Mouse (Mus musculus): Measurements from ENCODE around the gene Galnt2. TPM values are rescaled to one million over a fixed set of nuclear protein-coding genes. Genes with fewer than 3 reads are reported as not detected.
A peak's percentile ranks its signal among the peaks of the same experiment; 100 is the strongest.

Gene Galnt2
- polyA plus RNA-seq, 1 experiment from 2014 or later, result 67.2 TPM

- Histone ChIP-seq H3K27me3 (ENCODE audit: insufficient read depth, low read length) (no peaks in the 10 kb centered on the region), H3K36me3 (ENCODE audit: insufficient read depth) (no peaks in the 10 kb centered on the region), H3K4me2 (no peak overlapping the region), H3K9me3 (ENCODE audit: low read depth, low read length) (no peaks in the 10 kb centered on the region), H3K4me3 (ENCODE audit: low read depth, low read length) (no peak overlapping the region), H3K27ac (ENCODE audit: low read depth) (no peak overlapping the region), H3K4me1 (ENCODE audit: insufficient read depth) (no peaks in the 10 kb centered on the region), H3K9ac (no peak overlapping the region)
- 82% methylated on average over 11 of the region's 11 CpGs for WGBS
- TF ChIP-seq CTCF (IDR thresholded peaks at IDR 0.05; ENCODE audit: low read depth), result no peak
- ATAC-seq (ENCODE audit: insufficient read depth) (no peak), DNase-seq (no peak)
Observed at GRCm38 (mm10) chr8:124389495-124389894, 158.3 kb downstream of the Galnt2 start.

GRCm38 (mm10) chr8:124391191-124391590 lies 160.0 kb downstream of the Galnt2 start:
- Histone ChIP-seq H3K9ac (no peak overlapping the region), H3K4me2 (no peak overlapping the region), H3K27ac (ENCODE audit: low read depth) (no peak overlapping the region), H3K4me1 (ENCODE audit: insufficient read depth) (no peaks in the 10 kb centered on the region), H3K27me3 (ENCODE audit: insufficient read depth, low read length) (no peaks in the 10 kb centered on the region), H3K4me3 (ENCODE audit: low read depth, low read length) (no peak overlapping the region), H3K36me3 (ENCODE audit: insufficient read depth) (no peaks in the 10 kb centered on the region), H3K9me3 (ENCODE audit: low read depth, low read length) (no peaks in the 10 kb centered on the region)
- no peak for TF ChIP-seq CTCF (IDR thresholded peaks at IDR 0.05; ENCODE audit: low read depth)
- no peak for DNase-seq
- 85% methylated on average over 7 of the region's 7 CpGs for WGBS
- ATAC-seq (ENCODE audit: insufficient read depth), result no peak

GRCm38 (mm10) chr8:124392271-124393012 lies 161.3 kb downstream of the Galnt2 start:
- DNase-seq, result no peak
- H3K27me3 ChIP-seq (ENCODE audit: insufficient read depth, low read length), result no peaks in the 10 kb centered on the region
- no peak overlapping the region for H3K4me2 ChIP-seq
- H3K4me3 ChIP-seq (ENCODE audit: low read depth, low read length), result no peak overlapping the region
- no peak for TF ChIP-seq CTCF (IDR thresholded peaks at IDR 0.05; ENCODE audit: low read depth)
- no peak for ATAC-seq (ENCODE audit: insufficient read depth)
- no peak overlapping the region; the same call in 1 of the 2 replicates for H3K27ac ChIP-seq (ENCODE audit: low read depth)
- H3K4me1 ChIP-seq (ENCODE audit: insufficient read depth), result peaks cover 4% of the 10 kb centered on the region; the same call in 1 of the 2 replicates
- H3K36me3 ChIP-seq (ENCODE audit: insufficient read depth), result no peaks in the 10 kb centered on the region
- no peak overlapping the region for H3K9ac ChIP-seq
- 55% methylated on average over 10 of the region's 10 CpGs for WGBS
- no peaks in the 10 kb centered on the region for H3K9me3 ChIP-seq (ENCODE audit: low read depth, low read length)

- TF ChIP-seq CTCF (IDR thresholded peaks at IDR 0.05; ENCODE audit: low read depth), result no peak
- Histone ChIP-seq H3K36me3 (ENCODE audit: insufficient read depth) (no peaks in the 10 kb centered on the region), H3K4me2 (no peak overlapping the region), H3K4me1 (ENCODE audit: insufficient read depth) (peaks cover 9% of the 10 kb centered on the region; the same call in 1 of the 2 replicates), H3K9ac (no peak overlapping the region), H3K27ac (ENCODE audit: low read depth) (no peak overlapping the region), H3K27me3 (ENCODE audit: insufficient read depth, low read length) (no peaks in the 10 kb centered on the region), H3K4me3 (ENCODE audit: low read depth, low read length) (no peak overlapping the region), H3K9me3 (ENCODE audit: low read depth, low read length) (no peaks in the 10 kb centered on the region)
- DNase-seq, result no peak
- 85% methylated on average over 5 of the region's 5 CpGs for WGBS
- ATAC-seq (ENCODE audit: insufficient read depth), result no peak
Observed at GRCm38 (mm10) chr8:124393013-124393412, 161.8 kb downstream of the Galnt2 start.

- Histone ChIP-seq H3K36me3 (ENCODE audit: insufficient read depth) (no peaks in the 10 kb centered on the region), H3K4me3 (ENCODE audit: low read depth, low read length) (no peak overlapping the region), H3K4me1 (ENCODE audit: insufficient read depth) (peaks cover 9% of the 10 kb centered on the region; the same call in 1 of the 2 replicates), H3K9ac (no peak overlapping the region), H3K27ac (ENCODE audit: low read depth) (no peak overlapping the region), H3K27me3 (ENCODE audit: insufficient read depth, low read length) (no peaks in the 10 kb centered on the region), H3K4me2 (no peak overlapping the region), H3K9me3 (ENCODE audit: low read depth, low read length) (no peaks in the 10 kb centered on the region)
- 84% methylated on average over 4 of the region's 4 CpGs for WGBS
- TF ChIP-seq CTCF (IDR thresholded peaks at IDR 0.05; ENCODE audit: low read depth), result peak; percentile 43
- DNase-seq (peak; percentile 38), ATAC-seq (ENCODE audit: insufficient read depth) (no peak)
Observed at GRCm38 (mm10) chr8:124393927-124394326, 162.7 kb downstream of the Galnt2 start.

- no peak for ATAC-seq (ENCODE audit: insufficient read depth)
- WGBS, result 61% methylated on average over 7 of the region's 7 CpGs
- TF ChIP-seq CTCF (IDR thresholded peaks at IDR 0.05; ENCODE audit: low read depth), result no peak
- Histone ChIP-seq H3K36me3 (ENCODE audit: insufficient read depth) (no peaks in the 10 kb centered on the region), H3K4me1 (ENCODE audit: insufficient read depth) (peaks cover 9% of the 10 kb centered on the region; the same call in 1 of the 2 replicates), H3K9ac (no peak overlapping the region), H3K27me3 (ENCODE audit: insufficient read depth, low read length) (no peaks in the 10 kb centered on the region), H3K27ac (ENCODE audit: low read depth) (peak overlapping the region; percentile 33; the same call in 1 of the 2 replicates), H3K9me3 (ENCODE audit: low read depth, low read length) (no peaks in the 10 kb centered on the region), H3K4me3 (ENCODE audit: low read depth, low read length) (no peak overlapping the region), H3K4me2 (no peak overlapping the region)
- DNase-seq, result peak; percentile 26
Observed at GRCm38 (mm10) chr8:124394951-124395350, 163.8 kb downstream of the Galnt2 start.

Other genes starting within 250 kb of the Galnt2 start
- 17.8 and 18.9 TPM in 2 replicates for gene Abcb10, start 248.3 kb upstream of the Galnt2 start, polyA plus RNA-seq (2014; fragmentation: Nextera tagmentation; extraction: Ambion mirVana)
- gene Taf5l, start 210.0 kb upstream of the Galnt2 start, polyA plus RNA-seq (2014; fragmentation: Nextera tagmentation; extraction: Ambion mirVana), result 47.5 and 51.6 TPM in 2 replicates
- gene Urb2, start 209.9 kb upstream of the Galnt2 start, polyA plus RNA-seq (2014; fragmentation: Nextera tagmentation; extraction: Ambion mirVana), result 9.0 and 9.2 TPM in 2 replicates
- 2.2 and 2.5 TPM in 2 replicates for gene Pgbd5, start 208.3 kb downstream of the Galnt2 start, polyA plus RNA-seq (2014; fragmentation: Nextera tagmentation; extraction: Ambion mirVana)